Mouse (Mus musculus) liver, postnatal 0 days (tissue): Measurements from ENCODE around the gene Mst1.

Source experiments
- CTCF ChIP-seq: sonication (generic); IDR thresholded peaks from 2 replicates; pipeline ENCODE4 v1.5.1; 2016; ENCODE audit warnings: antibody characterized with exemption, low read depth
- EP300 ChIP-seq: IDR thresholded peaks from 2 replicates; pipeline ENCODE4 v1.6.1; 2016; ENCODE audit warnings: antibody characterized with exemption, low read depth, mild to moderate bottlenecking

- TF ChIP-seq CTCF: no peak
- no peak for TF ChIP-seq EP300
Measured at GRCm38 (mm10) chr9:108112719-108113340, 32.6 kb downstream of the Mst1 start.
